Mouse (Mus musculus) cerebellum, postnatal 14 days (tissue): ENCODE measurements around the gene Phf5a.

Source experiments
- DNase-seq, 2 experiments: peaks; one replicate each; pipeline ENCODE4 v3.0.0; 2021; ENCODE audit warnings: mixed read lengths in 2 of 2

Phf5a gene

DNA sequence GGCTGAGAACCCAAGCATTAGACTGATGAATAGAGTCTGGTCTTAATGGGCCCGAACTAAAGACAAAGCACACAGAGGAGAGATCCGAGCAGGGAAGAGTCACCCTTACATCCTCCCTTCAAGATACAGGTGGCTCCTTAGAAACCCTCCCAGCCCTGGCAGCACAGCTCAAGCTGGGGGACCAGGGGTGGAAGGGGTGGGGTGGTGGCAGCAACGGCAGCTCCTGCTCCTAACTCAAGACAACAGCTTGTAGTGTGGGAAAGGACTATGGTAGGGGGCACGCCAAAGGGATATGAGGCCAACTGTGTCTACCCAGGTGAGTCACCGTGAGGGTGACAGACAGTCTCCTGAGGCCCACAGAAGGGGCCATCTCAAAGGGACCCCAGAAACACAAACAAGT is 23.9 kb downstream of the Phf5a start:
- DNase-seq = no peak

- DNase-seq = no peak
These were observed 24.6 kb downstream of the Phf5a start for GRCm38 (mm10) chr15:81847161-81847560.

DNA sequence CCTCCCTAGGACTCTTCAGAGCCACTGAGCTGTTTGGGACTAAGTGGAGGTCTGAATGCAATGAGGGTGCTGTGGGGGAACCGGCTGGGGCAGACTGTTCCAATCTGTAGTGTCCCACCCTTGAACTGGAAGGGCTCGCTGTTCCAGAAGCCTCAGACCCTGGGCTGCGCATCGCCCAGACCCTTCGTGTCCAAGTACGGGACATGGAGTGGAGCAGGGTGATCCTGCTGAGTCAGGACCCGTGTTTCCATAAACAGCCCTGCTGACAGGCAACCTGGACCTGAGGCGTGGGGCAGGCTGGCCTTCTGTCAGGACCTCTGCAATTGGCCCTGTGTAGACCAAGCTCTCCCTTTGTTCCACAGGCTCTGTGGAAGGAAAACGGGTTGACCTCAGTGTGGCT is 25.0 kb downstream of the Phf5a start:
- DNase-seq = no peak

GRCm38 (mm10) chr15:81845724-81846123 is 26.0 kb downstream of the Phf5a start:
- no peak for DNase-seq

DNA sequence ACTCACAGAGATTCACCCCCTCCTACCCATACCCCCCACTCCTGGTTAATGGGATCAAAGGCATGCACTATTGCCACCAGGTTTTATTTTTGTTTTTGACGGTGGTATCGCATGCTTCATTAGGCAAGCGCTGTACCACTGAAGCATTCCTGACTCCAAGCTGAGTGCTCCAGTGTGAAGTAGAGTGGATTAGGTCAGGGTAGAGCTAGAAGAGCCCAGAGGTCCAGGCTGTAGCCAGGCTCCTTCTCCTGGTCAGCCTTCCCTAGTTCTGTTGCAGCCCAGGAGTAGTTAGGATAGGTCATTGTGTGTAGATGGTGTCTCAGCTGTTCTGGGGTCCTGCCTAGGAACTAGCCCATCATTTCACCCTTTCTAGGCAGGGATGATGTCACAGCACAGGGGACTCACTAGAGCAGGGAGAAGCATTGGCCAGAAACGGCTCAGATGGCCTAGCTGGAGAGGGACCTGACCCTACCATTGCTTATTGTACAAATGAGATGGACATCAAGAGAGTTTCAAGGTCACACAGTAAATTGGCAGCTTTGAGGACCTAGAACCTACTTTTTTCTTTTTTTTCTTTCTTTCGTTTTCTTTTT is 26.6 kb downstream of the Phf5a start:
- DNase-seq = no peak

GRCm38 (mm10) chr15:81842275-81842674 is 29.4 kb downstream of the Phf5a start:
- no peak for DNase-seq

- no peak for DNase-seq
These were observed 31.4 kb downstream of the Phf5a start for GRCm38 (mm10) chr15:81840306-81840705.

DNA sequence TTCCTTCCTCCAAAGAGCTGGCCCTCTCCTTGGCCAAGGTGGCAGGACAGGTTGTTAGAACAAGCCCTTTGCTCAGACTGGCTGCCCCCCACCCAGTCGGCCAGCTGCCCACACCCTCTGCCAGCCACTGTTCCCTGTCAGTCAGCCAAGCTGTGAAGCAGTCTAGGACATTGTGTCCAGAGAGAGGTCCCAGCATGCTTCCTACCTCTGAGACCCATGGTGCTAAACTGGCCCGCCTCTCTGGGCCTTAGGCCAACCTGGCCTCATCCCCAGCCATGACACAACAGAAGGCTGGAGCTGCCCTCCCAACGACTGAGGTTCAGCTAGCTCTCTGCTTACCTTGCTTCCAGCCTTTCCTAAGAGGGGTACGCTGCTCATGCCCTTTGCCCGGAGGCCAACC is 32.1 kb downstream of the Phf5a start:
- DNase-seq = peak; percentile 97 to 98

GRCm38 (mm10) chr15:81838554-81839235 is 33.0 kb downstream of the Phf5a start:
- peak; percentile 36 to 43 for DNase-seq

DNA sequence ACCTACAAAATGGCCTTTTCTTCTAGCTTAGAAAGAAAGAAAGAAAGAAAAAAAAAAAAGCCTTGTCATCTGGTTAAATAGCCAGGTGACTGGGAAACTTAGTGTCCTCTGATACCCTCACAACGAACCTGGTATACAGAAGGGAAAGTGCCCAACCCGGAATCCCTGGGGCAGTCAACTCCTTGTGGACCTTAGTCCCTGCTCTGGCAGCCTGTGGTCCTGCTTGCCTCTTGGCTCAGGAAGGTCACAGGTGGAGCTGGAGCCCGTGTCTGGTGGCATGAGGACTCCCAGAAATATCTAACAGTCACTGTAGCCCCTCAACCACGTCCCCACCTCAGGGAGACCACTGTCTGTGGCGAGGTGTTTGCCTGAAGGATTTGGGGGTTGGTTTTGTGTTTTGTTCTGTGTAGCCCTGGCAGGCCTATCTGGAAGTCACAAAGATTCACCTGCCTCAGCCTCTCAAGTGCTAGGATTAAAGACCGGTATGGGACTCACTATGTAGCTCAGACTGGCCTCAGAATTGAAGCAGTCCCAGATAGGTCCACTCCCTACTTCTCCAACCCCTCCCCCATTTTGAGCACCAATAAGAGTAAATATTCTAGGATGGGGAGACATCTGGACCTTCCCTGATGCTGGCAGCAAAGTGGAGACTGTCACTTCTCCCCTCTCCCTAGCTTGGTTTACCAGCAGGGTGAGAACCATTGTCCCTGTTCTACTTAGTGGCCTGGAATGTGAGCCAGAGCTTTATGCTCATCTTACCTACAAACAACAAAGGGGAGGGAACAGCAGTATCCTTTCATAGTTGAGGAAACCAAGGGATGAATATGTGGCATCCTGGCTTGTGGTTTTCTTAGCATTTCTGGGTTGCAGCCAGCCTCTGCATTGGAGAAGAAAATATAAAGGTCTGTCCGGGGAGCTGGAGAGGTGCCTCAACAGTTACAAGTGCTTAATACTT is 34.5 kb downstream of the Phf5a start:
- no peak for DNase-seq

DNA sequence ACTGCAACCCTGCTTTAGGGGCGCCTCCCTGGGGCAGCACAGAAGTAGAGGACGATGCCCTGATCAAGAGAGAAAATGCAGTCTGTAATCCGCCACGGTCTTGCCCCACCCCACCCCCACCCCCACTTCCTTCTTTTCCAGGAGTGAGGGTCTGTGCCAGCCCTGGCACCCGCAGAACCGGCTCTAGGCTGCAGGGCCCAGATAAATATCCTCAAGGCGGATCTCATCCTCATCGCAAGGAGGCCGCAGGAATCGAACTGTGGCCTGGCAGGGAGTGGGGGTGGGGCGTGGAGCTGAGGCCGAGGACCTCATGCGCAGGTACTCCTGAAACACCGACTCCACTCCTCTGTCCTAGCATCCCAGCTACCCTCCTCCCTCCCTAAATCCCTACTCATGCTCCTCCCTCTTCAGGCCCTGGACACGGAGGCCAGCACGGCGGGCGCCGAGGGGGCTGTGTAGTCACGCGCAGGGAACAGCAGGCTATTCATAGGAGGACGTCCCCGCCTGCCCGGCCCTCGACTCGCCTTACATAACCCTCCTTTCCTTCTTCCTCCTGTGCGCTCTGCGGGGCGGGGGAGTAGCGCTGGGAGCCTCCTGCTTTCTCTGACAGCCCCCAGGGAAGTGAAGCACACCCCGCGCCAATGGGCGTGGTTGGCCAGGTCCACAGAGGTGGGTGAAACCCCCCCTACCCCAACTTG is 35.4 kb downstream of the Phf5a start:
- DNase-seq = peak; percentile 79 to 80

GRCm38 (mm10) chr15:81835007-81835880 is 36.5 kb downstream of the Phf5a start:
- no peak for DNase-seq

DNA sequence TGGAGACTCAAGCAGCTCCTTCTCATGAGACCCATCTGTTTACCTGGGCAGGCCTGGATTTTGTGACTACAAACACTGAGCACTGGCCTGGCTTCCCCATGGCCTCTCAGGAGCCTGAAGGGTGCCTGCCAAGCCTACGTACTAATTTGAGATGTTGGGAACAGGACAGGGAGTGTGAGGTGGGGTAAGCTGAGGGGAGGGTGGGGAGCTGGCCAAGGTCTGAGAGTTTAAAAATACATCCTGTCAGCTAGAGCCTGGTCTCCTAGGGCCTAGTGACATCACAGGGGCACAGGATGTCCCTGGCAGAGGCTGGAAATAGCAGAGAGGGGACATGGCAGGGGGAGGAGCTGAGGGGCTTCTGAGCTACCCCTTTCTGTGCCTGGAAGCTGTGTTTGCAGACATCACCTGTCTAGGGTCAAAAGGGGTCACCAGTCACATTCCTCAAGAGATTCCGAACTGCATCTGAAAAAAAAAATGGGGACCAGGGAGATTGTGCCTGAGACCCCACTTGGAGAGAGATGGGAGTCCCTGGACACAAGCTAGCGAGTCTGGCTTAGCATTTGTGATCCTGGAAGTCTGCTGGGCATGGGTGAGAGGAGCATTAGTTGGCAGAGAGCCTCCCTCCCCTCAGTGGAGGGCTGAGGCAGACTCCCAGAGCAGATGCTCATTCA is 37.4 kb downstream of the Phf5a start:
- DNase-seq = peak; percentile 61 to 66

- DNase-seq = no peak
These were observed 38.2 kb downstream of the Phf5a start for GRCm38 (mm10) chr15:81833481-81833880.

DNA sequence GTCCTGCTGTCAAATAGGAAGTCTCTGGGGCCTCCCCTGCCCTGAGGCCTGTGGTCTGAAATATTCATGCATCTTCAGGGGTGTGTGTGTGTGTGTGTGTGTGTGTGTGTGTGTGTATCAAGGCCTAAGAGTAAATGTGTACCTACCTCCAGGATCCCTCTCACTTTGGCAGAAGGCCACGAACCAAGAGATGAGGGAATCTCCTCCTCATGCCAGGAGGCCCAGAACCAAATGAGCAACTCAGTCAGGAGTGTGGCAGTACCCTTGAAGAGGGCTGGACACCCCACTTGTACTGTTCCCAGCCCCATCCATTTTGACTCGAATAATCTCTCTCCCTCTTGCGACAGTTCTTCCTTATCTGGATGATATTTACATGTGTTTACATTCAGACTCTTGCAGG is 39.5 kb downstream of the Phf5a start:
- DNase-seq = peak in 1 of 2 experiments; percentile 53

- DNase-seq = peak; percentile 93 to 95
These were observed 40.4 kb downstream of the Phf5a start for GRCm38 (mm10) chr15:81831136-81831825.

DNA sequence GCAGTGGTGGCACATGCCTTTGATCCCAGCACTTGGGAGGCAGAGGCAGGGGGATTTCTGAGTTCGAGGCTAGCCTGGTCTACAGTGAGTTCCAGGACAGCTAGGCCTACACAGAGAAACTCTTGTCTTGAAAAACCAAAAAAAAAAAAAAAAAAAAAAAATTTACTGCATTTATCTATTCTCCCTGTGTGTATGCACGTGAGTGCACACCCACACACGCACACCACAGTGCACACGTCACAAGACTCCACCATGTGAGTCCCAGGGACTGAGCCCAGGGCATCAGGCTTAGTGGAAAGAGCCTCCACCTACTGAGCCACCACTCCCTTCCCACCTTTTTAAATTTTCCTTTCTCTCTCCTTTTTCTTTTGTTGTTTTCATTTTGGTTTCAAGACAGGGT is 41.2 kb downstream of the Phf5a start:
- DNase-seq = no peak

- no peak for DNase-seq
These were observed 42.5 kb downstream of the Phf5a start for GRCm38 (mm10) chr15:81829208-81829580.

GRCm38 (mm10) chr15:81828426-81829207 is 43.1 kb downstream of the Phf5a start:
- no peak for DNase-seq

DNA sequence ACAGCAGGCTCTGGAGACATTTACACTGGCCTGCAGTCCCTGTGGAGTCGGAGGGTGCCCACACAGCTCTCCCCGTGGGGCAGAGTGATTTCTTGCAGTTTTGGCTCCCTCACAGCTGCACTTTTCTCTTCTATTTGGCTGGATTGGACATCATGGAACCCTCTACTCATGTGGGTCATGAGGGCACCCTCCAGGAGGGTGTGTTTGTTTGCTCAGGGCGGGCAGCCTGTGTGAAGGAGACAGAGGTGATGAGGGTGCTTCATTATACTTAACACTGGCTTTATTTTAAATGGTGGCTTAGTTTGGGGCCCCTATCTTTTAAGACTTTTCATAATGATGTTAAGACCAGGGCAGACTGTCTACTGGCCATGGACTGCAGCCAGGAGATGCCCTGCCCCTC is 46.9 kb downstream of the Phf5a start:
- no peak for DNase-seq
